ENCODE assay signal across 14 mouse cellular contexts in genomic region chr4:155120038-155120437, GRCm38 (mm10). TPM values are rescaled to one million over a fixed set of nuclear protein-coding genes. Genes with fewer than 3 reads are reported as not detected.
DNase-seq lines count a peak whose midpoint lies in the region; ATAC-seq and TF ChIP-seq lines count a peak whose summit lies in the region.
"Had no signal": no experiment of that assay in that cellular context is flagged by ENCODE, and none has a peak within 500 bp of the region (broad histone marks: within the 10 kb centered on the region; RNA-seq: fewer than 3 reads in every experiment).

No protein-coding gene starts in this region.

- H3K4me2 ChIP-seq in kidney, embryonic 15.5 days = no peak overlapping the region
- no peak overlapping the region for H3K4me2 ChIP-seq in kidney, embryonic 14.5 days (replicated peaks; ENCODE audit: low read depth, low read length)
- H3K4me2 ChIP-seq in intestine, postnatal 0 days (replicated peaks; ENCODE audit: low read depth) = no peak overlapping the region
- H3K4me2 ChIP-seq: midbrain, embryonic 12.5 days had no signal

- no peak for DNase-seq in gastrocnemius, postnatal 25 days
- no peak for DNase-seq in testis, postnatal 10 days (ENCODE audit: low spot score)
- DNase-seq: cerebellum, postnatal 10 days; kidney, adult 11 months; layer of hippocampus, postnatal 36 days; lung, postnatal 14 days; thymus, adult 2 months had no signal

- peak overlapping the region; percentile 33 for H3K27ac ChIP-seq in kidney, embryonic 15.5 days
- H3K27ac ChIP-seq in kidney, embryonic 14.5 days (ENCODE audit: low read depth, low read length) = no peak overlapping the region
- no peak overlapping the region; the same call in 1 of the 2 replicates for H3K27ac ChIP-seq in bone marrow, adult 2 months (ENCODE audit: control insufficient read depth, insufficient read depth, low read depth, low read length, poor library complexity)
- peak overlapping the region; percentile 85 for H3K27ac ChIP-seq in intestine, postnatal 0 days (ENCODE audit: low read depth, low read length)
- H3K27ac ChIP-seq in olfactory bulb, adult 2 months (ENCODE audit: insufficient read depth, low read depth, low read length) = peak overlapping the region; percentile 89; the same call in 1 of the 2 replicates
- H3K27ac ChIP-seq: midbrain, embryonic 12.5 days had no signal

- no peaks in the 10 kb centered on the region for H3K9me3 ChIP-seq in kidney, embryonic 15.5 days (replicated peaks)
- H3K9me3 ChIP-seq in kidney, embryonic 14.5 days (ENCODE audit: control insufficient read depth, low read length) = no peaks in the 10 kb centered on the region
- H3K9me3 ChIP-seq in intestine, postnatal 0 days (ENCODE audit: control insufficient read depth) = no peaks in the 10 kb centered on the region
- H3K9me3 ChIP-seq: midbrain, embryonic 12.5 days had no signal

- H3K9ac ChIP-seq in kidney, embryonic 15.5 days = no peak overlapping the region
- no peak overlapping the region for H3K9ac ChIP-seq in kidney, embryonic 14.5 days (ENCODE audit: low read depth, low read length)
- H3K9ac ChIP-seq in intestine, postnatal 0 days (ENCODE audit: low read depth, low read length) = no peak overlapping the region
- H3K9ac ChIP-seq: midbrain, embryonic 12.5 days had no signal

- no peak overlapping the region for H3K4me3 ChIP-seq in kidney, embryonic 15.5 days (replicated peaks)
- H3K4me3 ChIP-seq in kidney, embryonic 14.5 days (ENCODE audit: low read length) = no peak overlapping the region
- no peak overlapping the region for H3K4me3 ChIP-seq in bone marrow, adult 2 months (replicated peaks; ENCODE audit: control insufficient read depth, low read depth, low read length)
- H3K4me3 ChIP-seq in intestine, postnatal 0 days (ENCODE audit: low read depth, low read length) = no peak overlapping the region
- H3K4me3 ChIP-seq in olfactory bulb, adult 2 months (ENCODE audit: insufficient read depth, low read depth, low read length) = no peak overlapping the region
- H3K4me3 ChIP-seq: midbrain, embryonic 12.5 days had no signal

- H3K4me1 ChIP-seq in kidney, embryonic 15.5 days = peaks cover 52% of the 10 kb centered on the region
- H3K4me1 ChIP-seq in kidney, embryonic 14.5 days (ENCODE audit: control insufficient read depth, insufficient read depth, low read length) = peaks cover 12% of the 10 kb centered on the region
- peaks cover 14% of the 10 kb centered on the region for H3K4me1 ChIP-seq in bone marrow, adult 2 months (ENCODE audit: control insufficient read depth, insufficient read depth, low read length)
- H3K4me1 ChIP-seq in intestine, postnatal 0 days (replicated peaks; ENCODE audit: control insufficient read depth, insufficient read depth, low read length) = peaks cover 2% of the 10 kb centered on the region; the same call in 1 of the 2 replicates
- peaks cover 75% of the 10 kb centered on the region for H3K4me1 ChIP-seq in olfactory bulb, adult 2 months (ENCODE audit: control insufficient read depth, insufficient read depth, low read length)

- WGBS in kidney, embryonic 15.5 days = 82% methylated on average over 7 of the region's 7 CpGs
- 82% methylated on average over 7 of the region's 7 CpGs for WGBS in kidney, embryonic 14.5 days
- WGBS in bone marrow, adult 2 months = 87% methylated on average over 7 of the region's 7 CpGs
- 56% methylated on average over 7 of the region's 7 CpGs for WGBS in intestine, postnatal 0 days
- WGBS in olfactory bulb, adult 2 months = 86% methylated on average over 7 of the region's 7 CpGs

- H3K27me3 ChIP-seq in kidney, embryonic 15.5 days = no peaks in the 10 kb centered on the region
- no peaks in the 10 kb centered on the region for H3K27me3 ChIP-seq in kidney, embryonic 14.5 days (ENCODE audit: control insufficient read depth, insufficient read depth, low read length)
- no peaks in the 10 kb centered on the region for H3K27me3 ChIP-seq in intestine, postnatal 0 days (replicated peaks; ENCODE audit: control insufficient read depth, insufficient read depth, low read length)
- H3K27me3 ChIP-seq: midbrain, embryonic 12.5 days had no signal

- H3K36me3 ChIP-seq in kidney, embryonic 15.5 days = no peaks in the 10 kb centered on the region
- H3K36me3 ChIP-seq in kidney, embryonic 14.5 days (ENCODE audit: control insufficient read depth, insufficient read depth, low read length) = no peaks in the 10 kb centered on the region
- H3K36me3 ChIP-seq in intestine, postnatal 0 days (ENCODE audit: control insufficient read depth, insufficient read depth) = no peaks in the 10 kb centered on the region
- H3K36me3 ChIP-seq: midbrain, embryonic 12.5 days had no signal

- no peak for ATAC-seq in kidney, embryonic 15.5 days (replicated peaks; ENCODE audit: low FRiP score)
- ATAC-seq in kidney, embryonic 14.5 days (ENCODE audit: low FRiP score, low TSS enrichment) = no peak
- ATAC-seq in intestine, postnatal 0 days = peak; percentile 19
- ATAC-seq: activated CD4-positive, CD25-positive, alpha-beta regulatory T cell, adult 4 months had no signal

- TF ChIP-seq POLR2A in bone marrow, adult 2 months (IDR thresholded peaks at IDR 0.05; ENCODE audit: borderline replicate concordance, control insufficient read depth, low read depth, low read length) = no peak
- no peak for TF ChIP-seq POLR2A in olfactory bulb, adult 2 months (IDR thresholded peaks at IDR 0.05; ENCODE audit: insufficient read depth, low read depth, low read length)

- peak; percentile 18; the same call in 1 of the 2 replicates for TF ChIP-seq CTCF in bone marrow, adult 2 months (IDR thresholded peaks at IDR 0.05; ENCODE audit: control insufficient read depth, insufficient read depth, low read length)
- TF ChIP-seq CTCF in intestine, postnatal 0 days (IDR thresholded peaks at IDR 0.05; ENCODE audit: low read depth) = peak; percentile 60
- TF ChIP-seq CTCF in olfactory bulb, adult 2 months (IDR thresholded peaks at IDR 0.05; ENCODE audit: insufficient read depth, low read depth, low read length) = no peak

RNA-seq across cellular contexts. Expression of gene Morn1, which starts 33.7 kb away (rescaled TPM):
- polyA plus RNA-seq in kidney, embryonic 15.5 days (2015; fragmentation: Nextera tagmentation; extraction: Ambion mirVana) = 5.1 and 5.3 TPM in 2 replicates
- 5.8 and 6.9 TPM in 2 replicates for polyA plus RNA-seq in kidney, embryonic 14.5 days (2014; fragmentation: Nextera tagmentation; extraction: Ambion mirVana)
- 2.0 and 6.5 TPM in 2 replicates for polyA plus RNA-seq in bone marrow, adult 2 months (2011; ENCODE audit: insufficient read depth, insufficient read length, low replicate concordance, missing spikeins)
- 1.8 and 2.2 TPM in 2 replicates for polyA plus RNA-seq in intestine, postnatal 0 days (2015; fragmentation: Nextera tagmentation; extraction: Ambion mirVana)
- not detected in 2 replicates for polyA plus RNA-seq in olfactory bulb, adult 2 months (2012; ENCODE audit: insufficient read depth, insufficient read length, low replicate concordance, missing spikeins)
- total RNA-seq in gastrocnemius, postnatal 25 days (2021) = 1 to 10 TPM; 2.2 to 2.4 TPM

RNA-seq across cellular contexts. Expression of gene Rer1, which starts 33.9 kb away (rescaled TPM):
- 152 and 165 TPM in 2 replicates for polyA plus RNA-seq in kidney, embryonic 15.5 days (2015; fragmentation: Nextera tagmentation; extraction: Ambion mirVana)
- polyA plus RNA-seq in kidney, embryonic 14.5 days (2014; fragmentation: Nextera tagmentation; extraction: Ambion mirVana) = 167 and 180 TPM in 2 replicates
- 41.1 and 55.8 TPM in 2 replicates for polyA plus RNA-seq in bone marrow, adult 2 months (2011; ENCODE audit: insufficient read depth, insufficient read length, low replicate concordance, missing spikeins)
- 277 and 297 TPM in 2 replicates for polyA plus RNA-seq in intestine, postnatal 0 days (2015; fragmentation: Nextera tagmentation; extraction: Ambion mirVana)
- polyA plus RNA-seq in olfactory bulb, adult 2 months (2012; ENCODE audit: insufficient read depth, insufficient read length, low replicate concordance, missing spikeins) = not detected in 2 replicates
- 10 to 100 TPM; 44.8 to 51.3 TPM for total RNA-seq in gastrocnemius, postnatal 25 days (2021)

RNA-seq across cellular contexts. Expression of gene Pex10, which starts 53.2 kb away (rescaled TPM):
- polyA plus RNA-seq in kidney, embryonic 15.5 days (2015; fragmentation: Nextera tagmentation; extraction: Ambion mirVana) = 23.2 and 24.0 TPM in 2 replicates
- 7.1 and 13.7 TPM in 2 replicates for polyA plus RNA-seq in kidney, embryonic 14.5 days (2014; fragmentation: Nextera tagmentation; extraction: Ambion mirVana)
- polyA plus RNA-seq in bone marrow, adult 2 months (2011; ENCODE audit: insufficient read depth, insufficient read length, low replicate concordance, missing spikeins) = 3.4 and 12.1 TPM in 2 replicates
- 11.7 and 12.9 TPM in 2 replicates for polyA plus RNA-seq in intestine, postnatal 0 days (2015; fragmentation: Nextera tagmentation; extraction: Ambion mirVana)
- polyA plus RNA-seq in olfactory bulb, adult 2 months (2012; ENCODE audit: insufficient read depth, insufficient read length, low replicate concordance, missing spikeins) = not detected in 2 replicates
- total RNA-seq in gastrocnemius, postnatal 25 days (2021) = 10 to 100 TPM; 11.3 to 14.6 TPM

Comparison
In these comparisons a context has a peak if more than half of its experiments do, and no peak if none do; other contexts are left out.
1. H3K27ac ChIP-seq: peak in kidney, embryonic 15.5 days (single experiment), intestine, postnatal 0 days (single experiment) and olfactory bulb, adult 2 months (single experiment); none in kidney, embryonic 14.5 days (single experiment) and bone marrow, adult 2 months (single experiment).